Mouse (Mus musculus): ENCODE results near the gene Vrk3.
A peak's percentile ranks its signal among the peaks of the same experiment; 100 is the strongest.

Vrk3 gene

DNA sequence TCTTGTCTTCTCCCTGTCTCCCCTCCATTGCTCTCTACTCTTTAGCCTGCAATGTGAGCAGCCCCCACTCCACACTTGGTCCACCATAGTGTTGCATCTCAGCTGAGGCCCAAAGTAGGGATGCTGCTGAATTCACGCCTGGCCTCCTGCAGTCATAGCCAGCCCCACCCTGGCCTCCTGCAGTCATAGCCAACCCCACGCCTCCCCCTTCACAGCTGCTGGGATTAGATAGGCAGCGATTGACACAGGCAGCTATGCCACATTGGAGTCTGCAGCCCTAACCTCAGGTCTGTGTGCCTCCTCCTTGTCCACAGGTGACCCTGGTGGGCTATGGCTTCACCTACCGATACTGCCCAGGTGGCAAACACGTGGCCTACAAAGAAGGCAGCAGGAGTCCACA is 19.9 kb downstream of the Vrk3 start:
- no peak for DNase-seq

GRCm38 (mm10) chr7:44770046-44770578 is 21.9 kb downstream of the Vrk3 start:
- DNase-seq: no peak

DNA sequence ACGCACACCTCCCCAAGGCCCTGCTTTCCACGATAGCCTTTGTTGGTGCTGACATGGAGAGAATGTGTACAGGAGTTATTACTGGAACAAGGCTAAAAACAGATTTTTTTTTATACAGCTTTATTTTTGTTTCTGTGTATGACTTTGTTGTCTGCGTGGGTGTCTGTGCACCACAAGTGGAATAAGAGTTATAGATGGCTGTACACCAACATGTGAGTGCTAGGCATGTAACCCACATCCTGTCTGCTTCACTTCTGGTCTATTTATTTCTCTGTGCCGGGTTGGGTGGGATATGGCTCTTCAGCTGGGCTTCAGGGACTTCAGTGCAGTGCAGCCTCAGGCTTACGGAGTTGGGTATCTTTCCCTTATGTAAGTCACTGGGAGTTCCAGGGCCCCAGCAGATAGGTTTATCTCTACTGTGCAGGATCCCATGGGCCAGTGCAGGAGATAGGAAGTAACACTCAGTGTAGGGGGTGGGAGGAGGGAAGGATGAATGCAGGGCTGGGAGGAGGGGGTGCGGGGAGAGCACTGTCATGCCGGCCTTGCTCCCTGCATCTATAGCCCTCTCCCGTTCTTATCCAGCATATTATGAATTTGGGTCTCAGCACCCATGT is 24.5 kb downstream of the Vrk3 start:
- no peak for DNase-seq

GRCm38 (mm10) chr7:44776849-44777498 is 28.8 kb downstream of the Vrk3 start:
- DNase-seq: no peak

GRCm38 (mm10) chr7:44780101-44780500 is 31.9 kb downstream of the Vrk3 start:
- no peak for DNase-seq

DNA sequence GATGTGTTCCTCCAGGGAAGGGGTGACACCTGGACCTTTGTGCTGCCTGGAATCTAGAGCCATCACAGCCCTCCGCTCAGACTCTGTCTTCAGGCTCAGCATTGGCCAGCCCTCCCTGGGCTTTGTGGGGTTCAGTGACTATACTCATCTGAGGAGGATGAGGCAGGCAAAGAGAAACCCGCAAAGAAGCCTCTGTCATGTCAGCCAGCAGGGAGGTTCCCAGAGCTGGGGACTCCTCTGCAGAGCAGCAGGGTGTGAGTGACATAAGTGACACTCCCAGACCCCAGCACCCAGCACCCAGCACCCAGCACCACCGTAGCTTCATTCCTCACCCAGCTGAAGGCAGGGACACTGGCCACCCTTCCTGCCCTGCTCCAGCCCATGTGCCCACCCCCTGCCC is 41.3 kb downstream of the Vrk3 start:
- DNase-seq: no peak

DNA sequence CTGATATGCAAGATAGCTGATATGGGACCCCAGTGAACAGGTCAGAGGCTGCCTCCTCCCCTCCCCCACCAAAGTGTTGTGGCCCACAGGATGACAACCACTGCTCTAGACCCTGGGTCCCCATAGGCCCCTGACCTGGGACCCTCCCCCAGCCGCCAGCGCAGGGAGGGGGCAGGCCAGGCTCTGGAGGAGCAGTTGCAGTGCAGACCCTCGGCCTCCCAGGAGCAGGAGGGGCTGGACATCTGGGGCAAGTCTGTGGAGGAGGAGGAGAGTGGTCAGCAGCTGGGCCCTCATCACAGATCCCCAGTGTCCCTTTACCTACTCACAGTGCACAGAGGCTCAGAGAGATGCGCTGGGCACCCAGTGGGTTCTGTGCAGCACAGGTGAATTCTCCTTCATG is 41.9 kb downstream of the Vrk3 start:
- no peak for DNase-seq

DNA sequence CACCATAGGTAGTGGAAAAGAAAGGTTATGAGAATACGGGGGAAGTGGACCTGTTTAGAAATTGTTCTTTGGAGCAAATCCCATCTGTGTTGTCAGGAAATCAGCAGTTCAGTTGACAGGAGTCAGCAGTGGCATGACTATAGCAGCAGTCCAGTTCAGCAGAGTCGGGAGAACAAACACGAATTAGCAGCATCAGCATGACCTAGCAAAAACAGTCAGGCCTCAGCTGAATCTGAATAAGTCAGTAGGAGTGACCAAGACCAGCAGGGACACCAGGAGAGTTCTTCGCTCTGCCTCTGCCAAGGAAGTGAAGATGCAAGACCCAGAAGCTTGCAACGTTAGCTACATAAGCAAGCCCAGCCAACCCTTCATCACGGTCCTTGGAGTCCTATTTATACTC is 44.6 kb downstream of the Vrk3 start:
- no peak for DNase-seq

DNA sequence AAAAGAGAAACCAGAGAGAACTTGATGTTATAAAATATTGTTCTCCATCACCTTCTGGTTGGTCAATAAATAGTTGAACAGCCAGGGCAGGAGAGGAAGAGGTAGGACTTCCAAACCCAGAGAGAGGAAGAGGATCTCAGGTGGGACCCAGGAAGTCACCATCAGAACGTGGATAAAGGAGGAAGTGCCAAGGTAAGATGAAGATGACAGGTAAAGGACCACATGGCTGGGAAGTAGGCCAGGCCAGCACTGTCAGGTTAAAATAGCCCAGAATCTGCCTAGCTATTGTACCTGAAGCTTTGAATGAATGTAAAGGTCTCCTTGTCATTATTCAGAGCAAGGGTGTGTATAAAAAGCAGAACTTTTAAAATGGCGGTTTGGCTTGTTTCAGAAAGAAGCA is 60.7 kb downstream of the Vrk3 start:
- no peak for DNase-seq

- DNase-seq: no peak
These were observed 61.3 kb downstream of the Vrk3 start for GRCm38 (mm10) chr7:44809466-44809865.

DNA sequence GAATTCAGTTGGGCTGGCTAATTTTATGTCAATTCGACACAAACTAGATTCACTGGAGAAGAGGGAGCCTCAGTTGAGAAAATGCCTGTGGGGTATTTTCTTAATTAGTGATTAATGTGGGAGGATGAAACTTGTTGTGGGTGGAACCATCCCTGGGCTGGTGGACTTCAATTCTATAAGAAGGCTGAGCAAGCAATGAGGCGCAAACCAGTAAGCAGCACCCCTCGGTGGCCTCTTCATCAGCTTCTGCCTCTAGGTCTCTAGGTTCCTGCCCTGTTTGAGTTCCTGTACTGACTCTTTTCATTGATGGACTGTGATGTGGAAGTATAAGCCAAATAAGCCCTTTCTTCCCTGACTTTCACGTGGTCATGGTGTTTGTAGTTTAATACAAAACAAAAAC is 62.2 kb downstream of the Vrk3 start:
- no peak for DNase-seq

DNA sequence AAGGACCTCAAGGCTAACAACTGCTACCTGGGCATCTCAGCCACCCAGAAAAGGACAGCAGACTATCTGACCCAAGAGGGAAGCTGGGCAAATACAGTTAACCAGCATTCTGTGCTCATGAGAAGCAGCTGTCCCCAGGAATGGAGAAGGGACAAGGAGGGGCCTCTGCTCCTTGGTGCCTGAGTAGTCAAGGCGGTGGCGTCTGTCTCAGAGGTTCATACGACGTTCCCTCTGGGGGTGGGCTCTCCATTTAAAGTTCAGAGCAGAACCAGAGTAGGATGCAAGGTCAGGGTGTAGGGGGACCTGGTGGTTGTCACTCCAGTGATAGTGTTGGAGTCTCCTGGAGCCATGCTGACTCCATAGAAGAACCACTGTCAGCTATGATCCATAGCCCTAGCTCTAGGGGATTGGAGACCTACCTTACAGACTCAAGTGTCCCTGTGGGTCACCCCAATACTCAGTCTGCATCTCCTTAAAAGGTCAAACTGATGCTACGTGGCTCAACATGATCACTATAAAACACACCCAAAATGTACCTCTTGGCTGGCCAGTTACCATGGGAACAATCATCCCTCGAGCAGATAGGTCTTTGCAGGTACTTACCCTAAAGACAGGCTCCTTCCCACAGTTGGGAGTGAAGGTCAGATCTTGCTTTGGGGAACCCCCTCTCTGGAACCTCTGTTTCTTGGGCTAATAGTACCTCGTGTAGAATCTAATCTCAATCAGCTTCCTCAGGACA is 62.8 kb downstream of the Vrk3 start:
- DNase-seq: no peak

DNA sequence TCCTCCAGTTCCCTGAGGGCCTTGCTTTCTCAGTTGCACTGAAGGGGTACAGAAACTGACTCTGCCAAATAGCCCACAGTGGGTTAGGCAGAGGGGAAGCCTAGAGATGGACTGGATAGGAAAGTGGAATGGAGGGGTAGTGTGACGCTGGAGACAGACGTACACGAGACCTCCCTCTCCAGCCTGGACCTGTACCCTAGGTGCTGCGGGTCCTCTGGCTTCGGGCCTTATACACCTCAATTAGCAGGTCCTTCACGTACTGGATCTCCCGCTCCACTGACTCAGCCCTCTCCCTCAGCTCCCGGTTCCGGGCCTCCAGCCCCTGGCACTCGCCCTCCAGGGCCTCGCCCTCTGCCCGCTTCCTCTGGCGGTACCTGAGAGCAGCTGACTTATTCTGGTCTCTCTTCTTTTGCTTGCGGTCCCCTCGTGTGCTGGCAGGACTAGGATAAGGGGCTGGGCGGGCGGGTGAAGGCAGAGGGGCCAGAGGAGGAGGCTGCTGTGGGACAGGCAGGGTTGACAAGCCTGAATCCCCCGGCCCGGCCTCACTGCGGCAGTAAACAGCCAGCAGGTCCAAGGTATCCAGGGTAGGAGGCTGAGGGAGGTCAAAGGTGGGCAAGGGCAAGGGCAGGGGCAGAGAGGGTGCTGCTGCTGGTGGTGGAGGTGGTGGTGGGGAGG is 64.6 kb downstream of the Vrk3 start:
- no peak for DNase-seq

- DNase-seq: no peak
These were observed 65.8 kb downstream of the Vrk3 start for GRCm38 (mm10) chr7:44813985-44814384.

- DNase-seq: no peak
These were observed 66.2 kb downstream of the Vrk3 start for GRCm38 (mm10) chr7:44814423-44814822.

GRCm38 (mm10) chr7:44814952-44815553 is 66.8 kb downstream of the Vrk3 start:
- DNase-seq: no peak

- peak; percentile 98 for DNase-seq
These were observed 67.7 kb downstream of the Vrk3 start, which contains the start of the genes Nup62 and Il4i1 for GRCm38 (mm10) chr7:44815721-44816469. Nup62 (plus strand) TSS chr7:44816088. Il4i1 (plus strand) TSS chr7:44816387.

DNA sequence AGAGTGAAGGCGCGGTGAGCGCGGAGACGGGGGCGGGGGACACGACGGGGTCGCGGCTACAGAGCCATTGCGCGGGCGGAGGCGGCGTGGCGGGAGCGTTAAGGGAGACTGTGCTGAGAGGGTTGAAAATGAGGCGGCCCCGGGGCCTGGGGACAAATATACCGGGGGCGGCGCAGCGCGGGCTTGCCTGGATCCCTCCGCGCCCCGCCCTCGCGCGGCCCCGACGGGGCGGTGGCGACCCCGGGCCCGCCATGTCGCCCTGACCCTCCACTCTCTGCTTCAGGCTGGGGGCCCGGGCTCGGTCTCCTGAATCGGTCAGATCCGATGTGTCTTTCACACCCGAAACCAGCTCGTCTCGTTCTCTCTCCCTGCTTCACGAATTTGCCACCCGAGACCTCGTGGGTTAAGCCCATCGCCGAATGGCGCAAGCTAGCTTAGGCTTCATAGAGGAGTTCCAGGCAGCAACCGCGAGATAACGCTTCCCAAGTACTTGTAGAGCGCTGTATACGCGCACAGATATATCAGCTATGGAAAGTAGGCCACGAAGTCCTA is 68.3 kb downstream of the Vrk3 start, which contains the start of gene Atf5:
Gene Atf5 (minus strand): TSS at position 189 of the 552 bp plus-strand sequence.
- DNase-seq: no peak

- DNase-seq: no peak
These were observed 69.2 kb downstream of the Vrk3 start for GRCm38 (mm10) chr7:44817441-44817840.

DNA sequence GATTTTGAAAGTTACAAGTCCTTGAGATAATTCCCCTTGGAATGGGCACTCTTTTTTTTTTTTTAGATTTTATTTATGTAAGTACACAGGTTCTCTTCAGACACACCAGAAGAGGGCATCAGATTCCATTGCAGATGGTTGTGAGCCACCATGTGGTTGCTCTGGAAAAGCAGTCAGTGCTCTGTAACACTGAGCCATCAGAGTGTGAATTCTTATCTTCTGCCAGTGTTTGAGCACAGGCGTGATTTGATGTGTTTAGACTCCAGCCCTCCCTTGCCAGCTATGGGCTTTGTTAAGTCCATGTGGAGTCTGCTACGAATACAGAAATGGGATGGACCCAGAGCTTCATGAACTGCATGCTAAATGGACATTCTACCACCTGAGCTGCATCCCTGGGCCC is 70.0 kb downstream of the Vrk3 start:
- DNase-seq: no peak

DNA sequence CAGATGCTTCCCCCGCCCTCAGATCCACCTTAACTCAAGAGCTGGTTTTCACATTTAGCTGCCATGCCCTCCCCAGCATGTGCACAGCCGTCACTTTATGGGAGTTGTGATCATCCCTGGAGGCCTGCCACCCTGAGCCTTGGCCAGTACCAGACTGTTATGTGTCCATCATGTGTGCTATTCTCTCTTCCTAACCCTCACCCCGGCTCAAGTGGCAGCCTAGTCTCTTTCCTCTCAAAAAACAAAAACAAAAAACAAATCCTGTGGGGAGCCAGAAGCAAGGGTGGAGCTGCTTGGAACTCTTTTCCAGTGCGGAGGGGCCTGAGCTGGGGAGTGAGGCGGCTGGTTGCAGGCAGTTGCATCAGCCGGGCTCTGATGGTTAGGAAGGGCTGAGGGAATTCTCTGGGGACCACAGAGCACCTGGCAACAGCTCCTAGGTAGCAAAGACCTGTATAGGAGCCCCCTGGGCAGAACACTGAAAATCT is 70.6 kb downstream of the Vrk3 start:
- DNase-seq: no peak

- DNase-seq: no peak
These were observed 71.2 kb downstream of the Vrk3 start for GRCm38 (mm10) chr7:44819391-44819790.

Data from right cerebral cortex, postnatal 25 days (tissue).